Mouse (Mus musculus): ENCODE results near the gene Btrc. TPM values are rescaled to one million over a fixed set of nuclear protein-coding genes. Genes with fewer than 3 reads are reported as not detected.

The Btrc gene
- polyA plus RNA-seq, 1 experiment from 2014 or later, result 70.5 TPM

- H3K9me3 ChIP-seq, result no peaks in the 10 kb centered on the region
- no peaks in the 10 kb centered on the region; the same call in 1 of the 2 replicates for H3K27me3 ChIP-seq (replicated peaks)
- no peak overlapping the region for H3K4me2 ChIP-seq (replicated peaks)
- no peak overlapping the region for H3K4me3 ChIP-seq
- ATAC-seq (ENCODE audit: low FRiP score, low read depth), result 0 out of 2 replicates have a peak, but pooled peaks have one; percentile 44
- no peak overlapping the region for H3K27ac ChIP-seq
- peaks cover 37% of the 10 kb centered on the region for H3K36me3 ChIP-seq
- H3K9ac ChIP-seq, result no peak overlapping the region
- peaks cover 19% of the 10 kb centered on the region; the same call in 1 of the 2 replicates for H3K4me1 ChIP-seq
- WGBS, result 30% methylated on average over 6 of the region's 6 CpGs
Observed at GRCm38 (mm10) chr19:45573861-45574267, 210.3 kb downstream of the Btrc start.

GRCm38 (mm10) chr19:45574339-45574898 lies 210.9 kb downstream of the Btrc start:
- peaks cover 19% of the 10 kb centered on the region; the same call in 1 of the 2 replicates for H3K4me1 ChIP-seq
- H3K9ac ChIP-seq, result no peak overlapping the region
- 88% methylated on average over 7 of the region's 7 CpGs for WGBS
- H3K27me3 ChIP-seq (replicated peaks), result no peaks in the 10 kb centered on the region; the same call in 1 of the 2 replicates
- no peaks in the 10 kb centered on the region for H3K9me3 ChIP-seq
- H3K4me2 ChIP-seq (replicated peaks), result no peak overlapping the region
- peaks cover 42% of the 10 kb centered on the region for H3K36me3 ChIP-seq
- no peak for ATAC-seq (ENCODE audit: low FRiP score, low read depth)
- H3K4me3 ChIP-seq, result no peak overlapping the region
- no peak overlapping the region for H3K27ac ChIP-seq

DNA sequence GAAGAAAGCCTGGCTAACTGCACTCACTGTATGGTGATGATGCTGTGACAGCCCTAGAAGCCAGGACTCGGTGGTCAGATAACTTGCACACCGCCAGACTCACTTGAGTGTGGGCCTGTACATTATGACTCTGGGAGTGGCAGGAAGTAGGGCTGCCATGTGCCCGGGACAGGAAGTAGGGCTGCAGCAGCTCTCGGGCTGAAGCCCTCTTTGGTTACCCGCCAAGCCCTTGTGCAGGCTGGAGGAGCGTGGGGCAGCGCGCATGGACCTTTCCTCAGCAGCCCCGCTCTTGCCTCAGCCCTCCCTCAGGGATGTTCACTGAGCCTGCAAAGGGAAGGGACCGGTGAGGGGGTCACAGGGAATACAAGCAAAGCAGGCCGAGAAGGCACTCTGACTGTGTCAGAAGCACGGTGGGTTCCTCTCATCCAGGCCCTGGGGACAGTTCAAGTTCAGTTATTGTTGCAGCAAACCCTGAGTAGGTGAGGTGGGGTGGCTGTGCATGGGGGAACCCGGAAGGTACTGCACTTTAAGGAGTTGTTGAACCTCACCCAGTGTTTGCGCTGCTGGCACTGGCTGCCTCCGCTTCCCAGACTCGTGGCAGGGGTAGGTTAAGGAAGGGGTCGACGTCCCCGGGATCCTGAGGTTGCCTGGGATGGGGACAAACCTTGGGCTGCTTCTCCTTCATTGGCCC lies 211.6 kb downstream of the Btrc start:
- no peak for ATAC-seq (ENCODE audit: low FRiP score, low read depth)
- Histone ChIP-seq H3K9ac (no peak overlapping the region), H3K9me3 (no peaks in the 10 kb centered on the region), H3K27ac (no peak overlapping the region), H3K36me3 (peaks cover 42% of the 10 kb centered on the region), H3K4me3 (no peak overlapping the region), H3K27me3 (replicated peaks) (no peaks in the 10 kb centered on the region; the same call in 1 of the 2 replicates), H3K4me1 (peaks cover 19% of the 10 kb centered on the region), H3K4me2 (replicated peaks) (no peak overlapping the region)
- WGBS, result 60% methylated on average over 19 of the region's 19 CpGs

DNA sequence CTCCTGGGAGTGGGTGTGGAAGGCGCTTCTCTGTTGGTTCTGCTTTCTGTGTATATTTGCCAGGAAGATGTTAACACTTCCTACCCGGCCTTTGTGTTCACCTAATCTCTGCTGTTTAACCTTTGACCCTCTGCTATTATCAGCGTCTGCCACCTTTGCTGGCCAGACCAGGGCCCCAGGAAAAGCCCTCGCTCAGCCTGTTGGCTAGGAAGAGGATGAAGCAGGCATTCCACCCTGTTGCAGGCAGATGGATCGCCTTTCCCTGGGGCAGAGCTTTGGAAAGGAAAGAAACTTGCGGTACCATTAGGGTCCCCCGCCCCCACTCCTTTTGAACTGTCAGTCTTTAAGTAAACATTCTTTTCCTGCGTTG lies 212.1 kb downstream of the Btrc start:
- H3K9me3 ChIP-seq, result no peaks in the 10 kb centered on the region
- no peak overlapping the region for H3K4me2 ChIP-seq (replicated peaks)
- WGBS, result 20% methylated on average over 8 of the region's 8 CpGs
- H3K27me3 ChIP-seq (replicated peaks), result no peaks in the 10 kb centered on the region; the same call in 1 of the 2 replicates
- peaks cover 22% of the 10 kb centered on the region for H3K4me1 ChIP-seq
- peaks cover 45% of the 10 kb centered on the region for H3K36me3 ChIP-seq
- no peak overlapping the region for H3K27ac ChIP-seq
- ATAC-seq (ENCODE audit: low FRiP score, low read depth), result no peak
- H3K4me3 ChIP-seq, result no peak overlapping the region
- no peak overlapping the region for H3K9ac ChIP-seq

- Histone ChIP-seq H3K4me3 (no peak overlapping the region), H3K4me1 (peaks cover 29% of the 10 kb centered on the region), H3K27ac (no peak overlapping the region), H3K9me3 (0 out of 2 replicates have a peak, but pooled peaks cover 3% of the 10 kb centered on the region), H3K36me3 (peaks cover 41% of the 10 kb centered on the region), H3K27me3 (replicated peaks) (no peaks in the 10 kb centered on the region; the same call in none of the 2 replicates), H3K4me2 (replicated peaks) (no peak overlapping the region), H3K9ac (no peak overlapping the region)
- no peak for ATAC-seq (ENCODE audit: low FRiP score, low read depth)
- WGBS, result 85% methylated on average over 14 of the region's 14 CpGs
Observed at GRCm38 (mm10) chr19:45577141-45577750, 213.7 kb downstream of the Btrc start.

DNA sequence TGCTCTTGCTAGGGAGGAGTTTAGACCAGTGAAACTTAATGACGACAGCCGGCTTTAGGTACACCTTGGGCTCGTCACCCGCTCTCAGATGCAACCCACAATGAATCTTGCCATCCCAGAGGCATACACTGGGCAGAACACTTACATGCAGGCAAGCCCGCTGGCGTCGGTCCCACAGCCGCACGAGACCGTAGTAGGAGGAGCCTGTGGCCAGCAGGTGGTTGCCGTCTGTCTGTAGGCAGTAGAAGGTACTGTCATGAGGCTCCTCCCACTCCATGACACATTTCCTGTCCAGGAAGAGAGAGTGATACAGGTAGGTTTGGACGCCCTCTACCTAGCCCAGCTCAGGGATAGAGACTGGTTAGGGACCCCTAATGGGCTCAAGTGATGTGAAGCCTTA lies 215.4 kb downstream of the Btrc start:
- peaks cover 35% of the 10 kb centered on the region for H3K36me3 ChIP-seq
- no peak overlapping the region for H3K27ac ChIP-seq
- ATAC-seq (ENCODE audit: low FRiP score, low read depth), result no peak
- H3K9me3 ChIP-seq, result 0 out of 2 replicates have a peak, but pooled peaks cover 3% of the 10 kb centered on the region
- no peak overlapping the region for H3K4me2 ChIP-seq (replicated peaks)
- no peak overlapping the region for H3K9ac ChIP-seq
- 87% methylated on average over 12 of the region's 12 CpGs for WGBS
- H3K4me1 ChIP-seq, result peaks cover 32% of the 10 kb centered on the region
- H3K4me3 ChIP-seq, result no peak overlapping the region
- peaks cover 5% of the 10 kb centered on the region for H3K27me3 ChIP-seq (replicated peaks)

DNA sequence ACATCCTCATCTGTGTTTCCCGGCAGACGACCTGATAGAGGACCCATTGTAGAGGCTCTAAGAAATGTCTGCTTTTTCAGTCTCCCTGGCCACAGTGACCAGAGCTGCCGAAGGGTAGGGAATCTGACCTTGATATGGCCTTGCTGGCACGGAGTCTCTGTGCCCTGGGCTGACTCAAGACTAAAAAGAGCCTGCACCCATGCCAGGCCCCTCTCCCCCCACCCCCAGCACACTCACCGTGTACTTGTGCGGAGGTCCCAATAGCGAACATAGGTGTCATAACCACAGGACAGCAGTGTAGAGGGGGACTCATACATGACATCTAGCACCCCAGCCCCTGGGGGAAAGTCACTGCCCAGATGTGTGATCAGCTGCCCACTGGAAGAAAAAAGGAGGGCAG lies 215.9 kb downstream of the Btrc start:
- 86% methylated on average over 7 of the region's 7 CpGs for WGBS
- H3K4me2 ChIP-seq (replicated peaks), result no peak overlapping the region
- H3K9me3 ChIP-seq, result 0 out of 2 replicates have a peak, but pooled peaks cover 3% of the 10 kb centered on the region
- peaks cover 35% of the 10 kb centered on the region for H3K36me3 ChIP-seq
- peaks cover 5% of the 10 kb centered on the region for H3K27me3 ChIP-seq (replicated peaks)
- ATAC-seq (ENCODE audit: low FRiP score, low read depth), result no peak
- H3K4me1 ChIP-seq, result peaks cover 28% of the 10 kb centered on the region
- H3K9ac ChIP-seq, result no peak overlapping the region
- no peak overlapping the region for H3K27ac ChIP-seq
- H3K4me3 ChIP-seq, result no peak overlapping the region

Other genes starting within 250 kb of the Btrc start
- 2.0 and 2.4 TPM in 2 replicates for gene Tlx1, start 213.1 kb upstream of the Btrc start, polyA plus RNA-seq (2016; fragmentation: Nextera tagmentation; extraction: Ambion mirVana)
- 20.3 and 21.3 TPM in 2 replicates for gene Lbx1, start 127.9 kb upstream of the Btrc start, polyA plus RNA-seq (2016; fragmentation: Nextera tagmentation; extraction: Ambion mirVana)
- 15.3 and 16.3 TPM in 2 replicates for gene Poll, start 196.8 kb downstream of the Btrc start, polyA plus RNA-seq (2016; fragmentation: Nextera tagmentation; extraction: Ambion mirVana)
- gene Gm17018, start 196.9 kb downstream of the Btrc start, polyA plus RNA-seq (2016; fragmentation: Nextera tagmentation; extraction: Ambion mirVana), result 52.7 and 54.5 TPM in 2 replicates